Mouse (Mus musculus) bone marrow macrophage, adult 2 months (primary cell): ENCODE measurements around the gene 1700024P04Rik. TPM values are rescaled to one million over a fixed set of nuclear protein-coding genes. Genes with fewer than 3 reads are reported as not detected.
"Not testable (repeated sequence)": the region's sequence is repeated elsewhere in the genome, so short reads cannot be mapped to it uniquely, and the experiment has no call there.

Experiments
- H3K27ac ChIP-seq: 2 replicates; pipeline ENCODE4 v1.5.1; 2012; ENCODE audit warnings: low read depth, low read length; ENCODE audit not compliant: insufficient read depth
- H3K4me1 ChIP-seq: 2 replicates; pipeline ENCODE4 v1.6.1; 2012; ENCODE audit warnings: low read length; ENCODE audit not compliant: control insufficient read depth, insufficient read depth
- H3K4me3 ChIP-seq: 2 replicates; pipeline ENCODE4 v1.5.1; 2012; ENCODE audit warnings: mild to moderate bottlenecking, low read length, moderate library complexity; ENCODE audit not compliant: insufficient read depth
- CTCF ChIP-seq: IDR thresholded peaks from 2 replicates; pipeline ENCODE4 v1.5.1; 2012; ENCODE audit warnings: low read depth, mild to moderate bottlenecking, low read length, moderate library complexity
- POLR2A ChIP-seq: IDR thresholded peaks from 2 replicates; pipeline ENCODE4 v1.6.1; 2012; ENCODE audit warnings: mild to moderate bottlenecking, low read depth, low read length, borderline replicate concordance
- polyA plus RNA-seq: library from polyadenylated mRNA; stranded (reverse); fragments of >200 nt; gene quantifications from 2 replicates; pipeline ENCODE4 v1.2.4, GENCODE M21; 2012; ENCODE audit not compliant: missing spikeins, insufficient read depth, insufficient read length

The 1700024P04Rik gene
- polyA plus RNA-seq, 1 experiment, result not detected

DNA sequence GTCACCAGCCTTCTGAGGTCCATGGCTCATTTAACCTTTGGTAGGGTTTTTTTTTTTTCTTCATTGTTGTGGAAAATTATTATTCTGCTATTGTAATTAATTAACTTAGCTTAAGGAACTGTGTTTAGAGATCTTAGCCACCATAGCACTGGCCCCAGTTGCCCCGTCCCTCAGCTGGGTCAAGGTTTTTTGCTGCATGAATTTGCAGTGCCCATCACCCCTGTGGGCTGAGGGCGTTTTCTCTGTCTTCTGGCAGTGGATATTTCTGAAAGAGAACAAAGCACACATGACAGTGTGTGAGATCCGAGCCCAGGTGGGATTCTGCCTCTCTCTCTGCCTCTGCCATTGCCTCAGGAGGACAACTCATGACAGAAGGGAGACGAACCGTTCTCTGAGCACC is 28.5 kb upstream of the 1700024P04Rik start:
- Histone ChIP-seq H3K4me1 (no peaks in the 10 kb centered on the region), H3K27ac (no peak overlapping the region), H3K4me3 (no peak overlapping the region)
- TF ChIP-seq POLR2A (no peak), CTCF (no peak)

- Histone ChIP-seq H3K27ac (no peak overlapping the region), H3K4me3 (no peak overlapping the region), H3K4me1 (peaks cover 4% of the 10 kb centered on the region; the same call in 1 of the 2 replicates)
- TF ChIP-seq POLR2A (no peak), CTCF (no peak)
These were observed 23.6 kb upstream of the 1700024P04Rik start for GRCm38 (mm10) chr13:99008013-99008412.

DNA sequence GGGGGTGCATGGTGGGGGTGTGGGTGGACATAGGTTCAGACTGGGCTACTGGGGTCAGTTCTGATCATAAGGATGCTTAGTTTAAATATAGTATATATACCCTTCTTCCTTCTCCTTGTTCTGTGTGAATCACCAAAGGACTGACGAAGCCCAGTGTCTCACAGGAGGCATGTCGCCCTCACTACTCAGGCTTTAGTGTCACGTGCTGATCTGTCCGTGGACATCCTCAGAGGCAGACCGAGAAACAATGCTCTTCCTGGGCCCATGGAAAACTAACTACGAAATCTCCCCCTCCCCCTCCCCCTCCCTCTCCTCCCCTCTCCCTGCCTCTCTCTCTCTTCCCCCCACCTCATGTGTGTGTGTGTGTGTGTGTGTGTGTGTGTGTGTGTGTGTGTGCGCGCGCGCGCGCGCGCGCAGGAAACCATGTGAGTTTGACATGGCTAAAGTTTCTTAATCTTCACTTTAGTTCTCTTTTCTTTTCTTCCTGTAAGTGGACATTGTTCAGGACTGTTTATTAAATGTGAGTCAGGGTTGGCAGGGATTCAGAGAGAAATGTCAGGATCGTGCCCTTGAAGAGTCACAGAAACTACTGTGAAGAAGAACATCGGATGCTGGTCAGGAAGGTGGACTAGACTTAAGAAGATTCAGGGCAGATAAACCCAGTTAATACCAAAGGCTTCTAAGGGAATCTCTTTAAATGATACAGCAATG is 22.2 kb upstream of the 1700024P04Rik start:
- Histone ChIP-seq H3K4me3 (no peak overlapping the region), H3K27ac (peak overlapping the region; percentile 48), H3K4me1 (peaks cover 4% of the 10 kb centered on the region; the same call in 1 of the 2 replicates)
- TF ChIP-seq CTCF (no peak), POLR2A (no peak)

GRCm38 (mm10) chr13:99001652-99002051 is 17.3 kb upstream of the 1700024P04Rik start:
- H3K27ac ChIP-seq, H3K4me3 ChIP-seq, H3K4me1 ChIP-seq: not testable (repeated sequence)

- no peak for TF ChIP-seq CTCF
- no peak for TF ChIP-seq POLR2A
- Histone ChIP-seq H3K4me1 (peaks cover 10% of the 10 kb centered on the region), H3K4me3 (no peak overlapping the region), H3K27ac (no peak overlapping the region)
These were observed 12.7 kb upstream of the 1700024P04Rik start for GRCm38 (mm10) chr13:98997025-98997424.

DNA sequence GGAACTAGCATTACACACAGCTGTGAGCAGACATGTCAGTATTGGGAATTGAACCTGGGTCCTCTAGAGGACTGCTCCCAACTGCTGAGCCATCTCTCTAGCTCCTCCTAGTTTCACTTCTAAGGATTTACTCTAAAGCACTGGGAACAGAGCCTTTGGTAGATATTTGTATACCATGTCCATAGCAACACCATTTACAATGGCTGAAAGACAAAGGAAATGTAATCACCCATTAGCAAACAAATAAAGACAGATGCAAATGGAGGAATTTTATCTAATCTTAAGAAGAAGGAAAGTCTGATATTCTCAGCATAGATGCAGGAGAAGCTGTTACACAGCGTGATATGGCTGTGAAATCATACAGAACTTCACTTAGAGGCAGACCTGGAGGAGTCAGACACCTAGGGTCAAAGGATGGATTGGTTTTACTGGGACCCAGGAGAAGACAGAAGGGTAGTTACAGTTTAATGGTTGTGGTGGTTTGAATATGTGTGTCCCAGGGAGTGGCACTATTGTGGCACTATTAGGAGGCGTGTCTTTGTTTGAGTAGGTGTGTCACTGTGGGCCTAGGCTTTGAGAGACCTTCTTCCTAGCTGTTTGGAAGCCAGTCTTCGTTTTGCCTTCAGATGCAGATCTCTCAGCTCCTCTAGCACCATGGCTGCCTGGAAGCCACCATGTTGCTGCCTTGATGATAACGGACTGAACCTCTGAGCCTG is 7.1 kb downstream of the 1700024P04Rik start:
- TF ChIP-seq POLR2A, result no peak
- TF ChIP-seq CTCF, result no peak
- H3K4me3 ChIP-seq, result no peak overlapping the region
- no peak overlapping the region for H3K27ac ChIP-seq
- no peaks in the 10 kb centered on the region for H3K4me1 ChIP-seq

GRCm38 (mm10) chr13:98976022-98976421 is 8.3 kb downstream of the 1700024P04Rik start:
- not testable (repeated sequence) for H3K4me3 ChIP-seq, H3K4me1 ChIP-seq

GRCm38 (mm10) chr13:98972090-98972489 is 12.3 kb downstream of the 1700024P04Rik start:
- Histone ChIP-seq H3K27ac (no peak overlapping the region), H3K4me1 (peaks cover 5% of the 10 kb centered on the region), H3K4me3 (no peak overlapping the region)
- TF ChIP-seq POLR2A, result no peak
- TF ChIP-seq CTCF, result no peak

More at GRCm38 (mm10) chr13:98976022-98976421, 8.3 kb downstream of the 1700024P04Rik start:
- H3K27ac ChIP-seq, result not testable (repeated sequence)

DNA sequence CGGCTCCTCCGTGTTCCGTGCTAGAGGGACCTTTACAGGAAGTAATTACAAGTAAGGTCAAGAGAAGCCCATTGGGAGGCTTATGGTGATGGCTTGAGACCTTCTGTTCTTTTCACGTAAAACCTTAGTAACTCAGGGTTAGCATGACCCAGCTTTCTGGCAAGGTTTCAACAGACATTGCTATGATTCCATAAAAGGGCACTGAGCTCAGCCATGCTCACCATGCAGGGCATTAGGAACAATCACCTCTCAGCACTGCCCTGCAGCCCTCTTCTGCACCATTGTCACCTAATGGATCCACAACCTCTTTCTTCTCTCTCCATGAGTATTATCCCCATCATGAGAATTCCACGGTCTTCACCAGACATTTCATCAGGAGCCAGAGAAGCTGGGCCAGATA is 12.7 kb downstream of the 1700024P04Rik start:
- peaks cover 5% of the 10 kb centered on the region for H3K4me1 ChIP-seq

DNA sequence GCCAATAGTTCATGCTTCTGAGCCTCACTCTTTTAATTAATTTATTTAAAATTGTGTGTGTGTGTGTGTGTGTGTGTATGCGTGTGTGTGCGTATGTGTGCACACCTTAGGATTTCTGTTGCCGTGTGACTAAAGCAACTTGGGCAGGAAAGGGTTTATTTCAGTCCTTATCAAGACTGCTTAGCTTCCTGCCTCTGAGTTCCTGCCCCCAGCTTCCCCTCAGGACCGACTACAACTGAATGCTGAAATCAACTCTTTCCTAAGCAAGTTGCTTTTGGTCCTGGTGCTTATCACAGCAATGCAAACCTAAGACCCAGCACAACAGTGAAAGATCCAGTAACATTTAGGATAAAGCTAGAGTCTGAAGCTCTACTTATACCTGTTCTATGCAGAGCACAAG is 15.8 kb downstream of the 1700024P04Rik start:
- TF ChIP-seq POLR2A (no peak), CTCF (no peak)
- Histone ChIP-seq H3K27ac (no peak overlapping the region), H3K4me1 (peaks cover 5% of the 10 kb centered on the region), H3K4me3 (no peak overlapping the region)

More for the DNA sequence above, 12.7 kb downstream of the 1700024P04Rik start:
- TF ChIP-seq CTCF (no peak), POLR2A (no peak)
- H3K27ac ChIP-seq, result no peak overlapping the region
- no peak overlapping the region for H3K4me3 ChIP-seq
